Mouse (Mus musculus): ENCODE data around the gene Mylk. TPM values are rescaled to one million over a fixed set of nuclear protein-coding genes. Genes with fewer than 3 reads are reported as not detected.

The Mylk gene
- polyA plus RNA-seq, 1 experiment from 2014 or later, result 4.7 TPM

DNA sequence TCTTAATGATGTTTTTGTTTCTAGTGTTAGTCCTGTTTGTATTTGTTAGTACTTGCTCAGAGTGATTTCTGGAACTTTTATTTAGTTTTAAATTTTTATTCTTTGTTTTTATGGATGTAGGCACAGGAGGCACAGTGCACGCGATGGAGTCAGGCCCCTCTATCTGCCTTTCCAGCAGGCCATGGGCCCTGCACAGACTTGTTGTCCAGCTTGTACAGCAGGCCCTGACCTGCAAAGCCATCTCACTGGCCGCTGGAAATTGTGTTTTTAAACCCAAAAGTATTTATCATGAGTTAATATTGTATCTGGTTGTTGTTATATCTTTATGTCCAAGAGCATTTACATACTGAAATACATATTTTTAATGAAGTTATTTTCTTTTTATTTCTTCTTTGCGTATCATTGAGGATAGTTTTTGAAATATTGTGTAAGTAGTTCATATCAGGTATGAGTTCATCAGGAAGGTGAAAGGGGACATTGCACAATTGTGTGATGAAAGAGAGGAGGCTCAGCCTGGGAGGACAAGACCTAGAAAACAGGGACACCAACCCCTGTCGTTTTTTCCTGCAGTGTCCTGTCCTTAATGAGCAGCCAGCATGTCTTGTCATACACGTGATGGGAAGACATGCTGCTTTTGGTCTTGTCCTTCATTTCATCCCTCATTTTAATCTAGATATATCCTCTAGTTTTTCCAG lies 301.2 kb downstream of the Mylk start:
- H3K27me3 ChIP-seq, result no peaks in the 10 kb centered on the region
- no peak overlapping the region for H3K4me3 ChIP-seq (replicated peaks)
- no peaks in the 10 kb centered on the region for H3K4me1 ChIP-seq (replicated peaks)
- WGBS, result 77% methylated on average over 6 of the region's 6 CpGs
- H3K9ac ChIP-seq (replicated peaks), result no peak overlapping the region
- no peak for ATAC-seq (ENCODE audit: insufficient number of reproducible peaks, insufficient read depth, low FRiP score, low TSS enrichment, low read depth)
- H3K36me3 ChIP-seq, result peaks cover 31% of the 10 kb centered on the region; the same call in 1 of the 2 replicates
- no peak overlapping the region for H3K27ac ChIP-seq
- no peaks in the 10 kb centered on the region for H3K9me3 ChIP-seq
- no peak overlapping the region for H3K4me2 ChIP-seq

GRCm38 (mm10) chr16:35047272-35047969 lies 302.4 kb downstream of the Mylk start:
- H3K27me3 ChIP-seq, result no peaks in the 10 kb centered on the region
- no peaks in the 10 kb centered on the region for H3K4me1 ChIP-seq (replicated peaks)
- 88% methylated on average over 6 of the region's 6 CpGs for WGBS
- H3K9ac ChIP-seq (replicated peaks), result no peak overlapping the region
- peaks cover 20% of the 10 kb centered on the region; the same call in 1 of the 2 replicates for H3K36me3 ChIP-seq
- no peak overlapping the region for H3K4me3 ChIP-seq (replicated peaks)
- ATAC-seq (ENCODE audit: insufficient number of reproducible peaks, insufficient read depth, low FRiP score, low TSS enrichment, low read depth), result no peak
- no peak overlapping the region for H3K27ac ChIP-seq
- H3K4me2 ChIP-seq, result no peak overlapping the region
- H3K9me3 ChIP-seq, result no peaks in the 10 kb centered on the region

GRCm38 (mm10) chr16:35051066-35051465 lies 306.1 kb downstream of the Mylk start:
- Histone ChIP-seq H3K4me2 (no peak overlapping the region), H3K9me3 (no peaks in the 10 kb centered on the region), H3K4me3 (replicated peaks) (no peak overlapping the region), H3K27me3 (no peaks in the 10 kb centered on the region), H3K9ac (replicated peaks) (no peak overlapping the region), H3K27ac (no peak overlapping the region), H3K36me3 (peaks cover 14% of the 10 kb centered on the region; the same call in 1 of the 2 replicates), H3K4me1 (replicated peaks) (no peaks in the 10 kb centered on the region; the same call in 1 of the 2 replicates)
- no peak for ATAC-seq (ENCODE audit: insufficient number of reproducible peaks, insufficient read depth, low FRiP score, low TSS enrichment, low read depth)
- 72% methylated on average over 5 of the region's 5 CpGs for WGBS

Other genes starting within 250 kb of the Mylk start
- gene Kalrn, start 171.7 kb upstream of the Mylk start, polyA plus RNA-seq (2016; fragmentation: Nextera tagmentation; extraction: Ambion mirVana), result 12.0 and 13.1 TPM in 2 replicates
- 0.24 TPM in 1 of 2 replicates, not detected in the other for gene Ropn1, start 95.3 kb upstream of the Mylk start, polyA plus RNA-seq (2016; fragmentation: Nextera tagmentation; extraction: Ambion mirVana)
- 8.6 and 10.1 TPM in 2 replicates for gene Ccdc14, start 54.6 kb upstream of the Mylk start, polyA plus RNA-seq (2016; fragmentation: Nextera tagmentation; extraction: Ambion mirVana)

Data from limb, embryonic 12.5 days (tissue).